Mouse (Mus musculus) 3134 (cell line): Measurements from ENCODE around the gene Arpc5l.

Source experiments
- DNase-seq: peaks from one replicate; pipeline ENCODE4 v3.0.0-alpha.2; 2011; ENCODE audit warnings: low spot score; ENCODE audit not compliant: insufficient read length; ENCODE audit errors: extremely low read depth

Gene Arpc5l

DNA sequence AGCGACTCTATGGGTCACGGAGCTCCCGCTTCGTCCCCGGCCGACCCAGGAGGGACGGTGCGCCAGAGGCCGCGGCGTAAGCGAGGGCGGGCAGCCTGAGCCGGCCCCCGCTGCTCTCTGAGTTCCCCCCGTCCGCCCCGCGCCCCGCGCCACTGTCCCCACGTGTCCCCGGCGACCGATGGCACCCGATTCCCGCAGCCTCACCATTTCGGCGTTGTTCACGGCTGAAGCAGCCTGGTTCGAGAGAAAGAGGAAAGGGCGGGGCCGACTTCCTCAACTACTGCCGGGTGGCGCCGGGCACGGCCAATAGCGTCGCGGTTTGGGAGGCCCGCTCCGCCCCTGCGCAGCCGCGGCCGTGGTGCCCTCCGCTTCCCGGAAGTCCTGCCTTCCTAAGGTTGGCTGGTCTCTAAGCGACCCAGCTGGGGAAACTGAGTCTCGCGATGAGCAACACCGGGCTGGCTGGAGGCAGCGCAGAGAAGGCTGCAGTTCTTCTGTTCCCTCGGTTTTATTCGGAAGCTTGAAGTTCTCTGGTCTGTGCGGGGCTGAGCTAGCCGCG, at the start of gene Arpc5l:
Arpc5l (plus strand) TSS at position 469 of the 556 bp plus-strand sequence.
- peak; percentile 97 for DNase-seq

DNA sequence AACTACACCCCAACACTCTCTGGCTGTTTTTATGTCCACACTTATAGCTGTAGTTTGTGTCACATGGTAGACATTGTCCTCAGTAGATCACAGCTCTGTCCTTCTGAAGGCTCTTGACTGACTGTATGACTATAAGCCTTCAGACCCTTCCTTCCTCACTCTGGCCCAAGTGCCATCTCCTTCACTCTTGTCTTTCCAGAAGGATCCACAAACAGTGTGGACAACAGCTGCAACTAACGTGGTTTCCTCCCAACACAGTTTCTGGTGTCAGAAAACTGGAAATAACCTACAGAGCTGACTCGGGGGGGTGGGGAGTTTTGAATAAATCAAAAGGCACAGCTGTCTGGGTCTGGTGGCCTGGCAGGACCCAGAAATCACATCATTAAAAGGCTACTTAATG, 49.1 kb upstream of the Arpc5l start:
- no peak for DNase-seq

DNA sequence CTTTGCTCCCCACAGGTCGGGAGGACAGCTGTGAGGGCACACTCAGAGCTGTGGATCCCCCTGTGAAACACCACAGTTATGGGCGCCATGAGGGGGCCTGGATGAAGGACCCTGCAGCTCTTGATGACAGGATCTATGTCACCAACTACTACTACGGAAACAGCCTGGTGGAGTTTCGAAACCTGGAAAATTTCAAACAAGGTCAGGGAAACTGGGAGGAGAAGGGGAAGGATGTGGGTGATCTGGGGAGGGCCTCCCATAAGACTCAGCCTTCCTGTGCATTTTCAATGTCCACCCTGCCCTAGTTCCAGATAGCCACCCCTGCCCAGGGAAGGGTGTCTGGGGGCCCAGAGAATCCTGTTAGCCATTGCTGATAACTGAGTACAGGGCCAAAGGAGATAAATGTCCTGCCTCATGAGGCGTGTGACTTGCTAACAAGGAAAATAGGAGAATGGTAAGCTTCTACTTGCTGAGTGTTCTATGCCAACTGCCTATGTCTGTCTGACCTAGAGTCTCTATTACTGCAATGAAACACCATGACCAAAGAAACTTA, 47.4 kb upstream of the Arpc5l start:
- no peak for DNase-seq

DNA sequence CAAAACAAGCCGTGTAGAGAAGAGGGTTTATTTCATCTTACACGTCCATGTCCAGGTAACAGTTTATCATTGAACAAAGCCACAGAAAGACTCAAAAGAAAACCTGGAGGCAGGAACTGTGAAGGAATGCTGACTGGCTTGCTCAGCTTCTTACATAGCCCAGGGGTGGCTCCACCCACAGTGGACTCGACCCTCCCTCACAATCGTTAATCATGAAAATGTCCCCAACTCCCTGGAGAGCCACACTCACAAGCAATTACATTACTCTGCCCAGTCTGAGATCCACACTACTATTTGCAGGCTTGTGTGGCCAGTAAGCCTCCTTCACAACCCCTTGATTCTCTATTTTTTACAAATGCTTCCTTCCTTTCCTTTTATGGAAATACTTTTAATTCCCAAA, 41.0 kb upstream of the Arpc5l start:
- DNase-seq, result no peak

DNA sequence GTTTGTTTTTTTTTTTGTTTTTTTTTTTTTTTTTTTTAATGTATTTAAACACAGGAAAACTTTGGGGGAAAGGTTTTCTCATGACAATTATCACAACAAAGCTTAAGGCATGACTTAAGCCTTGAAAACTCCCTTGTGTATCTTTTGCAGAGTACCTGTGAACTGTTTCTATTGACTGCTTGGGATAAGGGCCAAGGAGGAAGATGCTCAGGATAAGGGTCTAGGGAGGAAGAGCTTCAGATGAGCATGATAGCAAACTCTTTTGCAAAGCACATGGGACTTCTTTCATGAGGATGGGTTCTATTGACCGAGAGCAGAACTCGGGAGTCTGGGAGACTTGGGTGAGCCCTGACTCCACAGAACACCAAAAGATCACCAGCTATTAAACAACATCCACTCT, 35.5 kb upstream of the Arpc5l start:
- no peak for DNase-seq

DNA sequence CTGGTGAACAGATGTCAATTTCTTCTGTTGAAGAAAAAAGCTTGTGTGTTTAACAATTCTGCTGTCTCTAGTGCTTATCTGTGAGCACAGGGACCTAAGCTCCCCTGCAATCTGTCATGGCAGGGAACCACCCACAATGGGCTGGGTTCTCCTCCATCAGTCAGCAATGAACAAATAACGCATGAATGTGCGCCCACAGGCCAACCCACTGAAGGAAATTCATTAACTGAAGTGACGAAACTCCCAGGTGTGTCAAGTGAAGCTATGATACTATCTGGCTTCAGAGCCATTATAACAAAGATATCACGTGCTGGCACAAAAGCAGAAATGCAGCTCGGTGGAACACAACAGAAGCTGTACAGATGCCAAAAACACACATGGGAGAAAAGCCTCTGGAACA, 35.1 kb upstream of the Arpc5l start:
- DNase-seq, result no peak

DNA sequence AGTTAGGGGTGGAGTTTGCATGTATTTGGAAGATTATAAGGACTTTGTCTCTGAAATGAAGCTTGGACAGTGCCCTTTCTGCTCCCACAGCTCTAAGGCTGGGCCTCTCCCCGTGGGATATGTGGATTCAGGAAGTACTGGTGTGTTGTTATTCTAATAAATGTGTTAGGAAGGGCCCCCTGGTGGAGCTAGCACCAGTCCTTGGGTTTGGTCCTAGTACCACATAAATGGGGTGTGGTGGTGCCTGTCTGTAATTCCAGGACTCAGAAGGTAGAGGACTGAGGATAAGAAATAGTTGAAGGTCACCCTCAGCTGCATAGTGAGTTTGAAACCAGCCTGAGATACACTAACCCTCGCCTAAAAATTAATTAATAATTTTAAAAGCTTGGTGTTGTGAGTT, 31.9 kb upstream of the Arpc5l start:
- DNase-seq, result no peak

DNA sequence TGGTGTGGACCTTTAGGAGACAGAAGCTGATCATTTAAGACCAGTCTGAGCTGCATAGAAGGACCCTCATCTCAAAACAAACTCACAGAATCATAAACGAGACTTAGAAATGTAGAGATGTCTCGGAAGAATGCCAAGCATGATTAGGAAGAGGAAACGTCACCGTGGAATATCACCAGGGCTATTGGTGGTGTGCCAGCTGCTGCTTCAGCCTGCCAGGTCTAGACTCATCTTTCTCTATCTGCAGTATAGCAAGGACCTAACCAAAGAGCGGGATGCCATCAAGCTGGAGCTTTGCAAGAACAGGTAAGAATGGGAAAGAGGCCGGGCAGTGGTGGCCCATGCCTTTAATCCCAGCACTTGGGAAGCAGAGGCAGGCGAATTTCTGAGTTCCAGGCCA, 31.4 kb upstream of the Arpc5l start:
- no peak for DNase-seq

DNA sequence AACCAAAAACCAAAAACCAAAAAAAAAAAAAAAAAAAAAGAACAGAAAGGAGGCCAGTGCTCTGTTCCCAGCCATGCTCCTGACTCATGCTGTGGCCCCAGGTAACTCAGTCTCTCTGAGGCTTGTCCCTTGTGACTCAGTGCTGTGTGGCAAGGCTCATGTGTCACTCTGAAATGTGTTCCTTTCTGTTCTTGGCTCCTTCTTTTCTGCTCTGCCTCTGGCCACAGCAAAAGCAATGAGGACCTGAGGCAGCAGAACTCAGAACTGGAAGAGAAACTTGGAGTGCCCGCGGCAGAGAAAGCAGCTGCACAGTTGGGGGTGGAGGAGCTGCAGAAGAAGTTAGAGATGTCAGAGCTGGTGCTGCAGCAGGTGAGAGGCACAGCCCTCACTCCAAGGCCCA, 31.0 kb upstream of the Arpc5l start:
- peak; percentile 71 for DNase-seq

DNA sequence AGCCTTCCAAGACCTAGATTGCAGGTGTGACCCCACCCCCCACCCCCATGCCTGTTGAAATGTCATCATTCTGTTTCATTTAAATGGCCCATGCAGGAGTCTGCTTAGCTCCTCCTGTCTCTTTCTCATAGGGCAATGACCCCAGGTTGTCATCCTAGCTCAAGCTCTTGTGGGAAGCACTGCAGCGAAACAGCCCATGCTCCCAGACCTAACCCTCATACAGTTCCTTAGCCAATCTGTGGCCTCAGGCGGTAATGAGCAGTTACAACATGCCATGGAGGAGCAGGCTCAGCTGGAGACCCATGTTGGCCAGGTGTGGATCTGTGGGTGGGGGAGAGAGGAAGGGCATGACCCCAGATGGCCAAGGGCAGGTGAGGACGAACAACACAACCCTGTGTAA, 30.0 kb upstream of the Arpc5l start:
- no peak for DNase-seq

DNA sequence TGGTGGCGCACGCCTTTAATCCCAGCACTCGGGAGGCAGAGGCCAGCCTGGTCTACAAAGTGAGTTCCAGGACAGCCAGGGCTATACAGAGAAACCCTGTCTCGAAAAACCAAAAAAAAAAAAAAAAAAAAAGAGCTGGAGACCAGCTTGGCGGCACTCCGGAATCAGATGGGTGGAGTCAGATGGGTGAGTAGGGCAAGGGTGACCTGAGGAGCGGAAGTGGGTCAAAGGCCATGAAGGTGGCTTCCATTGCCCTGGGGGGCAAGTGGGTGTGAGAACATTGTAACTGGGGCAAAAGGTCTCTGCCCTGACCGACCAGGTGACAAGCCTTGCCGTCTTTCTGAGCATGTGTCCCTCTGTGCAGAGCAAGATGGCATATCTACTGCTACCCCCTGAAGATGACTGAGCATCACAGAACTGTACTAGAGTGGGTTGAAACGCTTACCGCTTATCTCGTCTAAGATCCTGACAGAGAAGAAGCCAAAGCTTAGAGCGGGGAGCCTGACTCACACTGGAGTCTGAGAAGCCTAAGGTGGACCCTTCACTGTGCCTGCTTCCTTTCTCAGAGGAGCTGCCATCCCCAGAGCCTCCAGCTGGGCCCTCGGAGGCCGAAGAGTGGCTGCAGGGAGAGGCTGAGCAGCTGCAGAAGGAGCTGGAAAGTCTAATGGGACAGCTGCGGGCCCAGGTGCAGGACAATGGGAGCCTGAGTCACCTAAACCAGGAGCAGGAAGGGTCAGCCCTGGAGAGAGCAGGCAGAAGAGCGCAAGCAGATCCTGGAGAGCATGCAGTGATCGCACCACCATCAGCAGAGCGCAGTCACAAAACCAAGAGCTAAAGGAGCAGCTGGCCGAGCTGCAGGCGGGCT, 29.0 kb upstream of the Arpc5l start:
- no peak for DNase-seq

DNA sequence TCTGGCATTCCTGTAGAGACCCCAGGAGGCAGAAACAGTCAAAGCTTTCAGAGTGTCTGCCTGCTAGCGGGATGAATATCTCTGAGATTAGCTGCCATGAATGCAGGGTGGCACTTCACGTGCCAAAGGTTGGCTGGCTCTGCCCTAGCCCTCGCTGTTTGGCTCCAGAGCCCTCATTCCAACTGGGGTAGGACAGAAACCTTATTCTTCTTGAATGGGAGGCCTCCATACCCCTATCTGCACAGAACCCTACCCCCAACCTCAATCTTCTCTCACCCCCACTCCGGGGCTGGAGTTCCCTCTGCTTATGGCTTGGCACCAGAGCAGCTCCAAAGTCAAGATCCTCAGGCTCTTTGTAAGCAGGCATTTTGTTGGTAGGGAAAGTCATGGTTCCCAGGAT, 27.3 kb upstream of the Arpc5l start:
- DNase-seq, result no peak

DNA sequence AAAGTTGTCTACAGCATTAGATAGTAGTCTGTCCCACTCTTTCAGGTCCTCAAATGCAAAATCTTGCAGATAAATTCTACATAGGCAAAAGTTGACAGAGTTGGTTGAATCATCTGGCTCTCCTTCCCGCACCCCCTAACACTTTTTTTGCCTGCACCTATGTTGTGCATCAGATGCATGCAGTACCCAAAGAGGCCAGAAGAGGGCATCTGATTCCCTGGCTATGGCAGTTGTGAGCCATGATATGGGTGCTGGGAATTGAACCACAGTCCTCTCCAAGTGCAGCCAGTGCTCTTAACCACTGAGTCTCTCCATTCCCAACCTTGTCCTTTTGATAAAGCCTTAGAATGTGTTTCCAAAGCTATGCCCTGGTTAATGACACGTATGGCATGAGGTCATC, 21.7 kb upstream of the Arpc5l start:
- no peak for DNase-seq

DNA sequence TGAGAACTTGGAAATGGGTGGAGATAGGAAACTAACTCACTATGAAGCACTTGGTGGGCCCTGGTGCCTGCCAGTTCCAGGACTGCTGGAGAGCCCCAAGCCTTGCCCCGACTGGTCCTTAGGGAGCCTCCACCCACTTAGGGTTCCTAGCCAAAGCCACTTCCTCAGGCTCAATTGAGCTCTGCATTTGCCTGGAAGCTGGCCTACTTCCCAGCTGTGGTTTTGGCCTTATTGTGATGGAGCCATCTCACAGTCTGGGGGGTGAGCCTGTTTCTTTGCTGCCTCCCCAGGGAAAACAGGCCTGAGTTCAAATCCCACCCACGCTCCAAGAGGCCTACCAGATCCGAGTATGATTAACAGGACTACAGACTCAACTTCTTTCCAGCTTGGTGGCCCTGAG, 18.6 kb upstream of the Arpc5l start:
- DNase-seq, result peak; percentile 90

DNA sequence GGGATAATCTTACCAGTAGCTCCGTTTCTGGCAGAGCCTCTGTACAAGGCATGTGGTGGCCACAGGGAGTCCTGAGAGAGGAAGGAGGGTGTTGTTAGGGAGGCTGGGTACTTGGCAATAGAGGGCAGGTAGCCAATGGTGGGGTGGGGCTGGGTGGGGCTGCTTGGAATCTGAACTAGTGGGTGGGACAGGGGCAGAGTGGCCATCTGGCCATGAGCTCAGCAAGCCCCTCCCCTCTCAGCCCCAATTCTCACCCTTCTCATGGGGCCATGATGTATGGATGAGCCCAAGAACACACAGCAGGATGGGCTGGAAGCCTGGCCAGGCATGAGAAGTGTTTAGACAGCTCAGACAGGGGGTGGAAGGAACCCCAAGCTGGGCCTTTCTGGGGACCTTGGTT, 17.8 kb upstream of the Arpc5l start:
- peak; percentile 86 for DNase-seq

DNA sequence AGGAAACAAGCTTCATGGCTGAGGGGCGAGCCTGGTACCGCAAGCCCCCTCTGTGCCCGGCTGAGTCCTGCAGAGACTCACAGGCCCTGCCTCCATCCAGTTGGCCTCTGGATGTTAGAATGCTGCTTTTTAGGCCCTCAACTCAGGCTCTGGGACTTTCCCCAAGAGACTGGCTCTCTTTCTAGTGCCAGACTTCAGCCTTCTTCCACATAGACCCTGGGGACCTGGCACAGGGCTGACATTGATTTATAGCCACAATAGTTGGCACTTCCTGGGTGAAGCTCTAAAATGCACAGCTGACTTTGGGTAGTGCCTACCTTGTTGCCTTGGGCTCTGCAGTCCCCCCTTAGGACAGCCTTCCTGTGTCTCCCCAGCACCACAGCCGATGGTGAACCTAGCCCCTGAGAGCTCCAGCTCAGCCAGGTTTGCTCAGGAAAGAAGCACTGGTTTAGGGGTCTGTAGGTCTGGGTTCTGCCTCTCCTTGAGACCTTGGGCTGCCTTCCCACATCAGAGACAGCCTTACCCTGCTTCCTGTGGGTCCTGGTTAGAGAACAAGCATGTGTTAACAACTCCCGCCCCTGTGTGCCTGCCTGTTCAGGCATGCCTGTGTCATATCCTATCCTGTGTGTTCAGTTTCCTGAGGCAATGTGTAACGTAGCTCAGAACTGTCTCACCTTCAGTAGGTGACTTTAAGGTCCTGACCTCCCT, 17.2 kb upstream of the Arpc5l start:
- DNase-seq, result peak; percentile 81

DNA sequence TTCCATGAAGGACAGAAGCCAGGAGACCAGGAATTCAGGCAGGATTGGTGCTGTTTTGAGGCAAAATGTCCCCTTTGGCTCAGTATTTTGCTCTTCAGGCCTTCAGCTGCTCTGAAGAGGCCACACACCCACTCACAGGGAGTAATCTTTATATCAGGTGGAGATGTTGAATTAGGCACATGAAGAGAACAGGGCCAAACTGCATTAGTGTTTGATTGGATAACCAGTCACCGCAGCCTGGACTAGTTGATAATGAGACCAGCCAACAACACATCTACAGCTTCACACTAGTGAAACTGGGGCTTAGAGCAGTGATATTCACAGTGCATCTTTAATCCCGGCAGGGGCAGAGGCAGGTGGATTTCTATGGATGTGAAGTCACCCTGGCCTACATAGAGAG, 16.2 kb upstream of the Arpc5l start:
- DNase-seq, result no peak

DNA sequence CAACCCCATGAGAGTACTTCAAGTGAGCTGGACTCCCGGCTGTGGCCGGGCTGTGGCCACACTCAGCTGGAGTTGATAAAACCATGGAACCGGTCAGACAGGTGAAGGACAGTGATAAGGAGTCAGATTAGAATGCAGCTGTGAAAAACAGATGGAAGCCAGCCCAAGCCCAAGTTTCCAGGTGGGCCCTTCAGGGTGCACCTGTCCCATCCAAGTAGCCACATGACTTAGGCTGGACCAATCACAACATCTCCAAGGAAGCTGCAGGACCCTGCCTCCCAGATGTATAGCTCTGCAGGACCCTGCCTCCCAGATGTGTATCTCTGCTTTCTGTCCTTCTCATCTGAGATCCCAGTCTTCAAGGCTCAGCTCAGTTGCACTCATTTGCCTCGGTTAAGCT, 13.1 kb upstream of the Arpc5l start:
- DNase-seq, result no peak

DNA sequence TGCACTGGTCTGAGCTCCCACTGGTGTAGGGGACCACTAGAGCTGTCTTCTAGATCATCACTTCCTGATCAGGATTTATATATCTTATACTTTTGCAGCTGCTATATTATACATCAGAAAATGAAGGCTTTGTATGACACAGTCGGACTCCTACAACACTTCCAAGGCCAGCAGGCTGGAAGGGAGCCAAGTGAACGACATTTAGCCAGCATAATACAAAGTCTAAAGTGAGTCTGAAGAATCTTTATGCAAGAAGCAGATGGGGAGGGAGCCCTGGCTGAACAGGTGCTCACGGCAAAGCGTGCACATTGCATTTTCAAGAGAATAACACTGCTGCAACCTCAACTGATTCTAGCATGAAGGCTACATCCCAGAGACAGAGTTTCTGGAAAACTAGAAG, 12.7 kb upstream of the Arpc5l start:
- no peak for DNase-seq

DNA sequence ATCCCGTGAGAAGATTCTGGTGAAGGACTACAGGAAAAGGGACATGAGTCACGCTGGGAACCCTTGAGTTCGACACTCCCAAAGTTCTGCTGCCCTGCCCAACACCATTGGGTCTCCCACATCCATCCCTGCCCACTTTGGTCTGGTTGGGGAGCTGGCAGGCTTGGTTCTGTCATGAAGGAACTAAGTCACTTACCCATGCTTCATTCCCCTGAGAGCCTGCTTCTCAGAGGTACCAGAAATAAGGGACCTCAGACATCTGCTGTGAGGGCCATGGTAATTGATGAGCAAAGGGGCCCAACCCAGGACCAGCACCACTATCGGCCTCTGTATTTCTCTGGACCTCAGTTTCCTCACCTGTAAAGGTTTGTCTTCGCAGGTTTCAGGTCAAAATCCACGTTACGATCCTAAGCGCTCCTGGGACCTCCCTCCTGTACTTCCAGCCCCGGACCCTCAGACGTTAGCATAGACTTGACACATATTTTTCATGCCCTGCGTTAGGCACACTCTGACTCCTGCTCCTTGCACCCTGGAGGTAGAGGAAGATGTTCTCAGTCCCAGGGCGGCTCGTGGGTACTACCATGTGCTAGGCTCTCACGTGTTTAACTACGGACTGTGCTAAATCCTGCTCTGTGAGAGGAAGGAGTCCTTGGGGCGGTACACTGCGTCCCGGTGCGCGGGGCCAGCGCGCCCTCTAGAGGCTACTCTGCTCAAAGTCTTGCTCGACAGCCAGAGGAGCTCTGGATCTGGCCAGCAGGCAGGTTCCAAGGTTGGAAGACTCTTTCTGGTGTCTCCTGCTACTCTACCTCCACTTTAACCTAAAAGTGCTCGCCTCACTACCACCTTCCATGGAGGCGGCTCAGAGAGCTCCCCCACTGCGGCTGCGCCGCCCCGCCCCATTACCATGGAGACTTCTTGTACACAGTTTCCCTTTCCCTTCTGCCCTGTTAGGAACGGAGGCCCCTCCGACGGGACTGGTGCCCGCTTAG, 7.5 kb upstream of the Arpc5l start, which contains the start of gene Wdr38:
Wdr38 (plus strand) TSS at position 91 of the 989 bp plus-strand sequence.
- DNase-seq, result peak; percentile 92
